Mouse (Mus musculus) liver, postnatal 0 days (tissue): ENCODE data around the gene Gpc6.

Experiments used
- CTCF ChIP-seq: sonication (generic); IDR thresholded peaks from 2 replicates; pipeline ENCODE4 v1.5.1; 2016; ENCODE audit warnings: antibody characterized with exemption, low read depth
- EP300 ChIP-seq: IDR thresholded peaks from 2 replicates; pipeline ENCODE4 v1.6.1; 2016; ENCODE audit warnings: antibody characterized with exemption, low read depth, mild to moderate bottlenecking

DNA sequence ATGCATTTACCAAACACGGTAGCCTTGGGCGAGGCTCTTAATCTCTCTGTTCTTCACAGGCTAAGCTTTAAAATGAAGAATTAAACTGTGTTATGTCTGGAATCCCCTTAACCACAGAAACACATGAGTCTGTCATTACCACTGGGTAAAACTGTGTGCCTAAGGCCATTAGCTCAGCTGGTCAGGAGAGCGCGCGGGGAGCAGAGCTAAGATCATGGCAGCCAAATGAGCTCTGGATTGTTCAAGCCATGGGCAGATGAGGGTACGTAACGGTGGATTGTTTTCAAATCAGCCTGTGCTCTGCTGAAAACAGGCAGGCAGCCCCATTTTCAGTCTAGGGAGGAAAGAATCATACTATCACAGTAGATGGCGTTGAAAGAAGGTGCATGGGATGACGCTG, 859.8 kb downstream of the Gpc6 start:
- TF ChIP-seq CTCF (no peak), EP300 (no peak)
